Mouse (Mus musculus) inflammation-experienced regulatory T-cells, adult 6 months (primary cell): ENCODE measurements around the gene Wnt3a. TPM values are rescaled to one million over a fixed set of nuclear protein-coding genes. Genes with fewer than 3 reads are reported as not detected.

ENCODE experiments used
- ATAC-seq: one replicate; pipeline ENCODE4 v1.8.0; 2017
- polyA plus RNA-seq, 3 experiments: library from polyadenylated mRNA; unstranded; fragments of 100-300 nt; shearing (Covaris generic); gene quantifications; one replicate each; pipeline ENCODE4 v1.2.1; 2017

Gene Wnt3a
- polyA plus RNA-seq, 3 experiments from 2014 or later: 0.24 TPM; not detected in 2

GRCm38 (mm10) chr11:59260706-59261493 is 29.7 kb downstream of the Wnt3a start:
- ATAC-seq: no peak

GRCm38 (mm10) chr11:59259647-59260046 is 30.9 kb downstream of the Wnt3a start:
- no peak for ATAC-seq

- no peak for ATAC-seq
Observed at GRCm38 (mm10) chr11:59248101-59248500, 42.5 kb downstream of the Wnt3a start.

GRCm38 (mm10) chr11:59243856-59244255 is 46.7 kb downstream of the Wnt3a start:
- ATAC-seq: no peak

- no peak for ATAC-seq
Observed at GRCm38 (mm10) chr11:59241841-59242240, 48.7 kb downstream of the Wnt3a start.

- no peak for ATAC-seq
Observed at GRCm38 (mm10) chr11:59239796-59240195, 50.8 kb downstream of the Wnt3a start.

- no peak for ATAC-seq
Observed at GRCm38 (mm10) chr11:59239428-59239785, 51.1 kb downstream of the Wnt3a start.

- no peak for ATAC-seq
Observed at GRCm38 (mm10) chr11:59238525-59239427, 51.8 kb downstream of the Wnt3a start.

- no peak for ATAC-seq
Observed at GRCm38 (mm10) chr11:59232797-59233196, 57.8 kb downstream of the Wnt3a start.

- no peak for ATAC-seq
Observed at GRCm38 (mm10) chr11:59230144-59230760, 60.3 kb downstream of the Wnt3a start.

GRCm38 (mm10) chr11:59228122-59228953 is 62.2 kb downstream of the Wnt3a start, which contains the start of gene Arf1:
TSS of gene Arf1 (minus strand) at chr11:59228270.
- peak; percentile 88 for ATAC-seq

- peak; percentile 10 for ATAC-seq
Observed at GRCm38 (mm10) chr11:59227604-59228121, 62.9 kb downstream of the Wnt3a start.

GRCm38 (mm10) chr11:59226787-59227603 is 63.6 kb downstream of the Wnt3a start:
- no peak for ATAC-seq

GRCm38 (mm10) chr11:59226251-59226650 is 64.3 kb downstream of the Wnt3a start:
- ATAC-seq: no peak

- ATAC-seq: no peak
Observed at GRCm38 (mm10) chr11:59225167-59225566, 65.4 kb downstream of the Wnt3a start.

GRCm38 (mm10) chr11:59224470-59224869 is 66.1 kb downstream of the Wnt3a start:
- ATAC-seq: peak; percentile 15

GRCm38 (mm10) chr11:59224025-59224424 is 66.5 kb downstream of the Wnt3a start:
- no peak for ATAC-seq

GRCm38 (mm10) chr11:59222306-59222705 is 68.2 kb downstream of the Wnt3a start:
- no peak for ATAC-seq

- no peak for ATAC-seq
Observed at GRCm38 (mm10) chr11:59221604-59222003, 68.9 kb downstream of the Wnt3a start.

GRCm38 (mm10) chr11:59219064-59219463 is 71.5 kb downstream of the Wnt3a start:
- peak; percentile 41 for ATAC-seq
